Mouse (Mus musculus) cerebellum, adult 8-10 months (tissue): Measurements from ENCODE around the gene Obp2a.
"Not testable (repeated sequence)": the region's sequence is repeated elsewhere in the genome, so short reads cannot be mapped to it uniquely, and the experiment has no call there.

Experiments used
- DNase-seq: peaks from one replicate; pipeline ENCODE4 v3.0.0; 2022

Gene Obp2a

GRCm38 (mm10) chr2:25699743-25700142 is at the start of gene Obp2a:
Obp2a (plus strand) TSS chr2:25700043.
- not testable (repeated sequence) for DNase-seq

DNA sequence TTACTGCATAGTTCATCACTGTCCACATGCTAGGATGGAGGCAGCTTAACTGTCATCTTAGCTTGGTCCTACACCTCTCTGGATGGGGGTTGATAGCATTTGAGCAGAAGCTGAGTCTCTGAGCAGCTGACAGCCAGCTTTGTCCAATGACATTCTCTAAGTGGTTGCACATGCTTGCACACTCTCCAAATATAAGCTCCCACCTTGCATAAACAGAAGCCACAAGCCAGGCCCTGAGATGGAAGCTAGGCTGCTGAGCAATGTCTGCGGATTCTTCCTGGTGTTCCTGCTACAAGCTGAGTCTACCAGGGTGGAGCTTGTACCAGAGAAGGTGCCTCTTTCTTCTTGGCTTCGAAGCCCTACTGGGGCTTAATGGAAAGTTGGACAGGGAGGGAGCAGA is 46.9 kb upstream of the Obp2a start, which contains the start of gene Lcn8:
Lcn8 (plus strand) TSS at position 219 of the 400 bp plus-strand sequence.
- no peak for DNase-seq

GRCm38 (mm10) chr2:25654502-25654901 is 45.3 kb upstream of the Obp2a start:
- no peak for DNase-seq

GRCm38 (mm10) chr2:25656691-25657090 is 43.2 kb upstream of the Obp2a start:
- no peak for DNase-seq

DNA sequence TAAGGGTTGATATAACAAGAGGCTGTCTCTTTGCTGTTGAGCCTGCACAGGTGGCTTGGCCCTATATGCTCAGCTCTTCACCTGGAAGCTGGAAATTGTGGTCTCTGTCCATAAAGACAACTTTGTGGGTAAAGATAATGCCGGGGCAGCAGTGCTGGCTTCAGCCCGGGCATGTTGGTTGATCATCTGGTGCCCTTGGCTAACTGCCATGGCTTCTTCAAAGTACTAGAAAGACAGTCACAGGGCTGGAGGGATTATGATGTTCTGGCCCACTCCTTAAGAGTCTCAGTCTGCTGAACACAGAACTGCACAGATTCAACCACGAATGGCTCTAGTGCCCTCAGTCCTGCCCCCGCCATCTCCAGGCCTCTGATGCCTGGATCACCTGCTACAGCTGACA is 42.6 kb upstream of the Obp2a start:
- DNase-seq: peak; percentile 31

DNA sequence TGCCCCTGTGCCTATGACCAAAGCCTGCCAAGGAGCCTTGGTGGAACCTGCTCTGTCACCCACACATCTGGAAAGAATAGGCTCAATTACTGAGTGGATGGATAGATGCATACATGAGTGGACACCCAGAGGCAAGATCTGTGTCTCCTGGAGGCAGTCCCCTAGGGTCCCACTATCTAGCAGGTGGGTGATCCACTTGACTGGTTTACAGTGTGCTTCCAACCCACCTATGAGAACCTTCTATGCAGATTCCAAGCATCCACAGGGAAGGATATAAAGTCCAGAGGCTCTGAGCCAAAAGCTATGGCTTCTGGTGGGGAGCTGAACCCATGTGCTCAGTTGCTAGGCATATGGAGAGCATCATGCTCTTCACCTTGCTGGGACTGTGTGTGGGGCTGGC is 42.2 kb upstream of the Obp2a start, which contains the start of gene Lcn5:
Lcn5 (plus strand) TSS at position 301 of the 400 bp plus-strand sequence.
- DNase-seq: no peak

- DNase-seq: no peak
Observed at GRCm38 (mm10) chr2:25660279-25660678, 39.6 kb upstream of the Obp2a start.

- no peak for DNase-seq
Observed at GRCm38 (mm10) chr2:25661245-25661970, 38.4 kb upstream of the Obp2a start.

DNA sequence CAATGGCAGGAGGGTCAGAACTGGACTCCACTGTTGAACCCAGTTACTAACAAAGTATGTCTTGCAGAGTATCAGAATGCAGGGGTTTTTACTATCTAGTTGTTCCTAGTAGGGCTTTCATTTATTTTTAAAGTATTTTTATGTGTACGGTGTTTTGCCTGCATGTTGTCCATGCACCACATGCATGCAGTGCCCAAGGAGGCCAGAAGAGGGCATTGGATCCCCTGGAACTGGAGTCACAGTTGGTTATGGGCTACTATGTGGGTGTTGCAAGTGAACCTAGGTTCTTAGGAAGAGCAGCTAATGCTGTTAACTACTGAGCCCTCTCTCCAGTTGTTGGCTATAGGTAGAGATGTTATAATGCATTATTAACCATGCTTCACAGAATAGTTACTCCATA is 36.3 kb upstream of the Obp2a start:
- DNase-seq: peak; percentile 20

DNA sequence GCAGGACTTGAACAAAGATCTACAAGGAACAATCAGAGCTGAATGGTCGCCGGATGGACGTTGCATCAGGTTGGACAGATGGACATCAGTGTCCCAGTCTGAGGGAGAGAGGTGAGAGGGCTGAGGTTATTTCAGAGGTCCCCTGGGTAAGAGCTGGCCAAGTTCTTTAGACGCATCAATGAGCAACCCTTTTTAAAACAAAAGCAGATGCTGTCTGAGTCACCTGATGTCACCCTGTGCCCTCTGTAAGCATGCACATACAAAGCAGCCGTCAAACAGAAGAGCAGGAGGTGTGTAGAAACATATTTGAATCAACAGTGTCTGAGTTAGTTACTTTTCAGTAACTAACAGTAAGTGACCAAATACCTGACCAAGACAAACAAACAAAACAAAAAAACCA is 35.7 kb upstream of the Obp2a start:
- no peak for DNase-seq

- DNase-seq: no peak
Observed at GRCm38 (mm10) chr2:25666516-25666915, 33.3 kb upstream of the Obp2a start.

DNA sequence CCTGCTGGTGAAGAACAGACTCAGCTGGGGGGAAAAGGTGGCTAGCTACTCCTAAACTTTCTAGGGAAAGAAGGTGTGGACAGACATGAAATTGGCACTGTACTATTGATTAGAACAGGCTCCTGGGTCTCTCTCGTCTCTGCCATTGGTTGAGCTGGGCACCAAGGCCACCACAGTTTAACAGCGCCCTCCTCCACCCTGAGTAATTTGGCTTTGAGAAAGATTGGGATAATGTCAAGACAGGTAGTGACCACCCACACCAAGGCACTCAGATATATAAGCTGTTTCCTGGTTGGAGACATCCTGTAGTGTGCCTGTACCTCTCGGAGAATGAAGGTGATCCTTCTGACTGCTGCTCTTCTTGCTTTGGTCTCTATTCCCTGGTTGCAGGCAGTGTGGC is 23.4 kb upstream of the Obp2a start, which contains the start of gene Lcn6:
Lcn6 (plus strand) TSS at position 301 of the 400 bp plus-strand sequence.
- DNase-seq: no peak

GRCm38 (mm10) chr2:25679559-25679958 is 20.3 kb upstream of the Obp2a start:
- DNase-seq: no peak

GRCm38 (mm10) chr2:25682426-25682825 is 17.4 kb upstream of the Obp2a start, which contains the start of gene Lcn10:
Lcn10 (plus strand) TSS chr2:25682726.
- DNase-seq: no peak

DNA sequence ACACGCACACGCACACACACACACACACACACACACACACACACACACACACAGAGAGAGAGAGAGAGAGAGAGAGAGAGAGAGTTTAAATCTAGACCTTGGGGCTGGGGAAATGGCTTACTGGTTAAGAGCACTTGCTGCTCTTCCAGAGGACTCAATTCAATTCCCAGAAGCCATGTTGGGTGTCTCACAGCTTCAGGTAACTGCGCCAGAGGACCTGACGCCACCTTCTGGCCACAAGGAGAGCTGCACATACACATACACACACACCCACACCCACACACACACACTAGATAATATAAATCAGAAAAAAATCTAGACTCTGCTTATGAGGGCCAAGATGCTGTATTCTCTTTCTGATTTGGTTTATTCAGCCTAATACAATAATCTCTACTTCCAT is 12.9 kb upstream of the Obp2a start:
- DNase-seq: no peak

DNA sequence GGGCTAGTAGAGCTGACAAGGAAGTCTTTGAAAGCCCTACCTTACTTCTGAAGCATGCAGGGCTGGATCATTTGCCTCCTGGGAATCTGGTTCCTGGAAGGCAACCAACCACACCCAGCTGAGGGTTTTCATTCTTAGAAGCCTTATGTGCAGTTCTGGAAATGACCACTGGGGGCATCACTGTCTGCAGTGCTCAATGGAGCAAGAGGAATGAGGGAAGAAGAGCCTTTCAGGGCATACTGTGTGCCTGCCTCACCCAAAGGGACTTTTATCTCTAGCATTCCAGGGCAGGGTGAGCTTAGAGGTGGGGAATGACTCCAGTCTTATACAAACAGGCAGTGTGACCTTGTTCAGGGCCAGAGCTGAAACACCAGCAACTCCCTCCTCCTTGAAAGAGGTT is 5.2 kb upstream of the Obp2a start:
- DNase-seq: peak; percentile 57

DNA sequence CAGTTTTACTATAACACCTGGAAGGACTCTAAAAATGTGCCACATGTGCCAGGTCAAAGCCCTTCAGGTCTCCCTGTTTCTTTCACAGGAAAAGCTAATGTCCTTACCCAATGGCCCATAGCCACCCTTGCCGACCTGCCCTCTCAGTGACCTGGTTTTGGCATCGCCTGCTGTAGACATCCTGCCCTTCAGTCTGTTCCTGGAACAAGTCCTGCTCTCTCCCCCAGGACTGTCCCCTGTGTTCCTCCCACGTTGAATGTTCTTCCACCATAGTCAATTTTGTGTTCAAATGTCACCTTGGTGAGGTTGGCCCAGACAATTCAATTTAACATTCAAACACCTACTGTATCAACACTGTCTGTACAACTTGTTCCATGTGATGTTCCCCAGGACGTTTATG is 2.9 kb upstream of the Obp2a start:
- no peak for DNase-seq

GRCm38 (mm10) chr2:25698696-25699095 is 1.1 kb upstream of the Obp2a start:
- DNase-seq: no peak

GRCm38 (mm10) chr2:25701001-25701400 is 1.2 kb downstream of the Obp2a start:
- no peak for DNase-seq

GRCm38 (mm10) chr2:25703706-25704105 is 3.9 kb downstream of the Obp2a start:
- DNase-seq: no peak

GRCm38 (mm10) chr2:25706643-25707481 is 7.0 kb downstream of the Obp2a start, which contains the start of gene Bmyc:
Bmyc (plus strand) TSS chr2:25706739.
- peak; percentile 78 for DNase-seq

DNA sequence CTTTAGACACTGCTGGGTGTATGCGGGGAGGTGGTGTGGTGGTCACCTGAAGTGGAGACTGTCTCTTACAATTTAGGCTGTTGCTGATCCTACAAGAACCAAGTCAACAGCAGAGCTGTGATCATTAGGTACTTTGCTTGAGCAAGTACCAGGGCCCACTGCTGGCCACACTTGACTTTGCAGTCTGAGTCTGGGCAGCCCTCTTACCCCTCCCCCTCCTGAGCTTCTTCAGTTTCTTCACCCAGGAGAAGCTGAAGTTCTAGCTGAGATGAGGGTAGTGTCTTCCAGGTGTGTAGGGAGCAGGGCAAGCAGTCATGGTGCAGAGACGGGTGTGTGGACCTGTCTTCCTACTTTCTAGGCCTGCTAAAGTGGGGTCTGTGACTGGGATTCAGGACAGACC is 8.3 kb downstream of the Obp2a start:
- DNase-seq: peak; percentile 30

- not testable (repeated sequence) for DNase-seq
Observed at GRCm38 (mm10) chr2:25709056-25709455, 9.2 kb downstream of the Obp2a start.

- not testable (repeated sequence) for DNase-seq
Observed at GRCm38 (mm10) chr2:25709791-25710190, 9.9 kb downstream of the Obp2a start.
